Mouse (Mus musculus): ENCODE results near the gene Prr15l. TPM values are rescaled to one million over a fixed set of nuclear protein-coding genes. Genes with fewer than 3 reads are reported as not detected.

Gene Prr15l
- 37.6 and 38.7 TPM in 2 replicates for polyA plus RNA-seq (2015; fragmentation: Nextera tagmentation; extraction: Ambion mirVana)

DNA sequence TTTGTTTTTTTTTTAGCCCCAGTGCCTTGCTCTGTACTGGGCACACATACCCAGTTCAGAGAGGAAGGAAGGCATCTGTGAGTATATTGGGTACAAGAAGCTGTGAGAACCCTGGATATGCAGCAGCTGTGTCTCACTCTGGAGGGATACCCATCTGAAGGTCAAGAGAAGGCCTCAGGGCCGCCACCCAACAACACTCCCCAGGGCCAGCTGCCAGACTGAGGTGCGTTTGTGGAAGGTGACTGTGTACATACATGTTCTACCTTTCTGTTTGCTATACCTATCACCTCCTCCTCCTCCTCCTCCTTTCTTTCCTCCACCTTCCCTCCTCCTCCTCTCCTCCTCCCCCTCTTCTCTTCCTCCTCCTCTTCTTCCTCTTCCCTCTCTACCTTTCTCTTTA lies at the start of gene Prr15l:
Gene Prr15l (plus strand): TSS at position 17 of the 400 bp plus-strand sequence.
- 67% methylated on average over 2 of the region's 2 CpGs for WGBS
- no peak for ATAC-seq (replicated peaks; ENCODE audit: low FRiP score)
- Histone ChIP-seq H3K4me3 (replicated peaks) (peak within 1 kb of the TSS; percentile 40), H3K36me3 (no peaks in the 10 kb centered on the region), H3K27me3 (peaks cover 12% of the 10 kb centered on the region; the same call in 1 of the 2 replicates), H3K27ac (peak within 1 kb of the TSS; percentile 95), H3K9me3 (replicated peaks) (no peaks in the 10 kb centered on the region), H3K4me2 (peak within 1 kb of the TSS; percentile 54), H3K4me1 (peaks cover 34% of the 10 kb centered on the region), H3K9ac (peak within 1 kb of the TSS; percentile 19; the same call in 1 of the 2 replicates)

DNA sequence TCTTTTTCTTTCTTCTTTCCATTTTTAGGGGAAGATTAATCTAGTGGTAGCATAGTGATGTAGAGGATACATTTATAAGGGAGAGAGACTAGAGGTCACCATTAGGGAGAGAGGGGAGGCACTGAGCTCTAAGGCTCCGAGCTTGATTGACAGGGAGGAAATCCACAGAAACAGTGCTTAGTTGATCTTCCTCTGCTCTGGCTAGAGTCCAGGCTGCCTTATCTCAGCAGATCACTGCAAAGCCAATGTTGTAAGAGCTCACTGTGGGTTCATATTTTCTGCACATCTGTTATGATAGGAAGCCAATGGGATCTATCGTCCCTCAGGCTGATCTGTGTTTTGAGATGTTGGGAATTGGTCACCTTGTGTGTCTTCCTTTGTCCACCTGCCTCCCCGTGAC lies 49.2 kb upstream of the Prr15l start:
- H3K4me3 ChIP-seq (replicated peaks) = no peak overlapping the region
- peaks cover 25% of the 10 kb centered on the region for H3K4me1 ChIP-seq
- no peaks in the 10 kb centered on the region for H3K36me3 ChIP-seq
- H3K4me2 ChIP-seq = no peak overlapping the region
- ATAC-seq (replicated peaks; ENCODE audit: low FRiP score) = no peak
- H3K27ac ChIP-seq = no peak overlapping the region
- 65% methylated on average over 3 of the region's 3 CpGs for WGBS
- peaks cover 39% of the 10 kb centered on the region for H3K27me3 ChIP-seq
- no peak overlapping the region for H3K9ac ChIP-seq
- no peaks in the 10 kb centered on the region for H3K9me3 ChIP-seq (replicated peaks)

DNA sequence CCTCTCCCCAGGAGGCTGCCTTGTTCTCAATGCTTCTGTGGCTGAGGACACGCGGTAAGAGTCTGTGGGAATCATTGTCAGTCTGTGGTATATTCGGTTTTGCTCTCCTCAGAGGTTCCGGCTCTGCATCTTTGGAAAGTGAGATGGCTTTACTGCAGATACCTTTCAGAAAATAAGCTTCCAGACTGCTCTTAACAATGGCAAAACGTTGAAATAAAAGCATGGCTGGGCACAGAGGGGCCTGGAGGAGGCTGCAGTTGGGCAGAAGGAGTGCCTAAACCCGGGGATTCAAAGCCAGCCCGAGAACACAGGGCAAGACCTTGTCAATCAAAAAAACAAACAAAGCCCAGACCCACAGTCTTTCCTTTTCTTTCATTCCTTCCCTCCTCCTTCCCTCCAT lies 48.5 kb upstream of the Prr15l start:
- Histone ChIP-seq H3K4me1 (peaks cover 22% of the 10 kb centered on the region), H3K4me2 (no peak overlapping the region), H3K9ac (no peak overlapping the region), H3K36me3 (no peaks in the 10 kb centered on the region), H3K27ac (no peak overlapping the region), H3K9me3 (replicated peaks) (no peaks in the 10 kb centered on the region), H3K27me3 (peaks cover 34% of the 10 kb centered on the region), H3K4me3 (replicated peaks) (no peak overlapping the region)
- ATAC-seq (replicated peaks; ENCODE audit: low FRiP score) = no peak
- 41% methylated on average over 7 of the region's 7 CpGs for WGBS

DNA sequence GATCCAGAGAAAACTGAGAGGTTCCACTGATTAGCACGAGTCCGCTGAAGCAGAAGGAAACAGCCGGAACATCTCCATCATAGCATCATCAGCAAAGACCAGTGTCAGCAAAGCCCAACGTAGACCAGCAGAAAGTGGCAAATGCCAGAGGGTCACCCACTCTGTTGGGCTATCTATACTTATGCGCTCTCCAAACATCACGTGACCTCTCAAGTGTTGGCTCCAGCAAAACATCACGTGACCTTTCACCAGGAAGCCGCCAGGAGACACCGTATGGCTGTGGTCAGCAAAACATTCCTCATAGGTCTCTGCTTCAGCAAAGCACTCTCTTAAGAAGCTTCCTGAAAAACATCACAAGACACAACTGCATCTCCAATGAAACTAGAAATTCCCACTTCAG lies 47.6 kb upstream of the Prr15l start:
- Histone ChIP-seq H3K9me3 (replicated peaks) (no peaks in the 10 kb centered on the region), H3K27me3 (peaks cover 32% of the 10 kb centered on the region), H3K4me2 (no peak overlapping the region), H3K9ac (no peak overlapping the region), H3K27ac (no peak overlapping the region), H3K4me3 (replicated peaks) (no peak overlapping the region), H3K4me1 (peaks cover 18% of the 10 kb centered on the region), H3K36me3 (no peaks in the 10 kb centered on the region)
- 78% methylated on average over 9 of the region's 9 CpGs for WGBS
- no peak for ATAC-seq (replicated peaks; ENCODE audit: low FRiP score)

DNA sequence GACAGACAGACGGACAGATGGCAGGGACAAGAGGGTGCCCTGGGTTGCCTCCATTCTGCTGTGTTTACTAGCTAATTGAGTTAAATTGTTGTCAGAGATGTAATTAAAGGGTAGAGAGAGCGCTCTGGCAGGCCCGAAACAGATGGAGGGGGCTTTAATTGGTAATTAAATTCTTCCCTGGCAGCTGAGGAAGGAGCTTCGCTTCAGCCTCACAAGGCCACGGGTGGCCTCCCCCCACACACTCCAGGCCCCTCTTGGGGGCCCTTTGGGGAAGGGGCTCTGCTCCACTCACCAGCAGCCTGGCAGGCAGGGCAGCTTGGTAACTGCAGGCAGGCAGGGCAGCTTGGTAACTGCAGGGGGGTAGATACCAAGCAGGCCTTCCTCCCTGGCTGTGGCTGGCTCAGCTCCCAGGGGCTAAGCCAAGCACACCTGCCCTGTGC lies 42.0 kb upstream of the Prr15l start:
- Histone ChIP-seq H3K27ac (no peak overlapping the region), H3K4me2 (no peak overlapping the region), H3K27me3 (peaks cover 5% of the 10 kb centered on the region; the same call in 1 of the 2 replicates), H3K9ac (no peak overlapping the region), H3K9me3 (replicated peaks) (no peaks in the 10 kb centered on the region), H3K36me3 (no peaks in the 10 kb centered on the region), H3K4me1 (peaks cover 14% of the 10 kb centered on the region), H3K4me3 (replicated peaks) (no peak overlapping the region)
- WGBS = 34% methylated on average over 5 of the region's 5 CpGs
- no peak for ATAC-seq (replicated peaks; ENCODE audit: low FRiP score)

DNA sequence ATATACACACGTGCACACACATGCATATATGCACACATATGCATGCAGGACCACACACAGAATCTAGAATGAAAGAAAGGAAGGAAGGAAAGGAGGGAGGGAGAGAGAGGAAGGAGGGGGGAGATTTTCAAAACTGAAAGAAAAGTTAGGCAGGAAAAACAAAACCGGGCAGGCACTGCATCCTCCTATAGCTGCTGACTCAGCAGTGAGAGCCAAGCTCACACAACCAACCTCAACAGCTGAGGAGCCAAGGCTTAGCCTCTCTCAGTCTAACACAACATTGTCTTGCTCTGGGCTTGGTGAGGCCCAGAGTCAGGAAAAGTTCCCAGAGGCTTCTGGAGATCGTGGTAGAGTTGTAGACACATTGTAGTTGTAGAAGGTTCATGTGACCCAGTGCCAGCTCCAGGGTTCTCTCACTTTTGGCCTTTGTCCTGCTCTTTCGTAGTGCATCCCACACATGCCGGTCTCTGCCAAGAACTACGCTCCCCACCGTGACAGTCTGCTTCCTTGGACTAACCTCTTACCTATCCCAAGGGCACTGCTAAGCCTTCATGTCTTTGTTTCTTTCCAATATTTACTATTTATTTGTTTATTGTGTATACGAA lies 40.9 kb upstream of the Prr15l start:
- H3K36me3 ChIP-seq = no peaks in the 10 kb centered on the region
- ATAC-seq (replicated peaks; ENCODE audit: low FRiP score) = no peak
- H3K4me2 ChIP-seq = no peak overlapping the region
- WGBS = 72% methylated on average over 8 of the region's 8 CpGs
- no peak overlapping the region for H3K4me3 ChIP-seq (replicated peaks)
- no peaks in the 10 kb centered on the region for H3K9me3 ChIP-seq (replicated peaks)
- H3K27me3 ChIP-seq = 0 out of 2 replicates have a peak, but pooled peaks cover 2% of the 10 kb centered on the region
- H3K9ac ChIP-seq = no peak overlapping the region
- H3K27ac ChIP-seq = no peak overlapping the region
- H3K4me1 ChIP-seq = peaks cover 17% of the 10 kb centered on the region

DNA sequence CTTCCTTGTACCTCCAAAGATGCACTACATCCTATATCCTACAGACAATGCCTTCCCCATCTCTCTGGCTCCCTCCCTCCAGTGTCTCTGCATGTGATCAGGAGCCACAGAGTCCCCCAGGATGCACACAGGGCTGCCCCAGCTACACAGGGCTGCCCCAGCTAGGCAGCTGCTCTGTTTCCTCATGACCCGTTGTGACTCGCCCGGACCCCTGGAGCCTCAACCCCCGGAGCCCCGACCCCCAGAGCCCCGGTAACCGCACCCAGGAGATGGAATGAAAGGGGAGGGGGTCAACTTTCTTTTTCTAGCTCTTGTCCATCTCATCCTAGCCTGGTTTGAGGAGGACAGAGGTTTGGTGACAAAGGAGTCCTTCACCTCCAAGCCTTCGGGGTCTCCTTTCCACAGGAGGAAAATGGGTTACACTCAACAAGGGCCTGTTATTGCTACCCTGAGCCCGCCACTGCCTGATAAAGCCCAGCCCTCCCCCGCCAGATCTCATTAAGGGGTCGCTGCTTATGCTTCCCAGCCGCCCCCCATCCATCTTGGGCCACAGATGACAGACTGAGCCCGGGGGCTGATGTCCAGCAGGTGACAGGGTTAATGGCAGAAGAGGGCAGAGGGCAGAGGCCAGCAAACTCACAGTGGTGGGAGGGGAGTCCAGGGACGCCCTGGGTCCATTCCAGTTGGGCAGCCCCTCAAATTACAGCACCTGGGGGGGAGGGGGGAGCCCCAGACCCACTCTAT lies 35.9 kb upstream of the Prr15l start:
- H3K4me1 ChIP-seq = peaks cover 20% of the 10 kb centered on the region
- ATAC-seq (replicated peaks; ENCODE audit: low FRiP score) = no peak
- no peak overlapping the region for H3K4me2 ChIP-seq
- no peak overlapping the region for H3K9ac ChIP-seq
- H3K36me3 ChIP-seq = no peaks in the 10 kb centered on the region
- H3K4me3 ChIP-seq (replicated peaks) = no peak overlapping the region
- no peaks in the 10 kb centered on the region for H3K9me3 ChIP-seq (replicated peaks)
- 22% methylated on average over 14 of the region's 14 CpGs for WGBS
- H3K27ac ChIP-seq = no peak overlapping the region
- no peaks in the 10 kb centered on the region for H3K27me3 ChIP-seq

DNA sequence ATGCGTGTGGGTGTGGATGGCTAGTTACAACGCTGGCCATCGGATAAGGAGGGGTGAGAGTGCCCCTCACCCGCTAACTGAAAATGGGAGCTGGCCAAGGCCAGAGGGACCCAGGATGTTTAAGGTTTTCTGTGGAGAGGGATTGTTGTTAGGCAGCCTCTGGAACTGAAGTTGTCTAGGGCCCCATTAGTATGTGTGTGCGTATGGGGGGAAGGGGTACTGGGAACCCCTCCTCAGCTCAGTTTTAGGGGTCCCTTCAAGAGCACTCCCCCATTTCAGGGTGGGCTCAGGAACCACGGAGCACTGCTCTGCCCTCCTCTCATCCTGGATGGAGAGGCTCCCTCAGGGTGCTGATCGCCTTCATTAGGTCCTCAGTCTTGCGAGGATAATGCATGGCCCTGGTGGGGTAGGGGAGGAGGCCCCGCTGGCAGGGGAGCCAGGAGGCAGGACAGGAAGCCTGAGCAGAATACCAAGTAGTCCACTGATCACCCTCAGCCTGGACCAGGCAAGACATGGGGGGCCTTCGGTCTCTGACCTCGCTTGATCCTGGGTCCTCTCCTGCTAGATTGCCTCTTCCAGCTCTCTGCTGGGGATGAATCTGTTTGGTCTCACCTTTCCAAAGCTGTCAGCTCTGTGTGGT lies 34.6 kb upstream of the Prr15l start:
- Histone ChIP-seq H3K4me1 (peaks cover 19% of the 10 kb centered on the region), H3K4me3 (replicated peaks) (no peak overlapping the region), H3K9me3 (replicated peaks) (no peaks in the 10 kb centered on the region), H3K27ac (no peak overlapping the region), H3K4me2 (no peak overlapping the region), H3K9ac (no peak overlapping the region), H3K27me3 (no peaks in the 10 kb centered on the region), H3K36me3 (no peaks in the 10 kb centered on the region)
- 45% methylated on average over 11 of the region's 11 CpGs for WGBS
- ATAC-seq (replicated peaks; ENCODE audit: low FRiP score) = peak; percentile 25; the same call in 1 of the 2 replicates

DNA sequence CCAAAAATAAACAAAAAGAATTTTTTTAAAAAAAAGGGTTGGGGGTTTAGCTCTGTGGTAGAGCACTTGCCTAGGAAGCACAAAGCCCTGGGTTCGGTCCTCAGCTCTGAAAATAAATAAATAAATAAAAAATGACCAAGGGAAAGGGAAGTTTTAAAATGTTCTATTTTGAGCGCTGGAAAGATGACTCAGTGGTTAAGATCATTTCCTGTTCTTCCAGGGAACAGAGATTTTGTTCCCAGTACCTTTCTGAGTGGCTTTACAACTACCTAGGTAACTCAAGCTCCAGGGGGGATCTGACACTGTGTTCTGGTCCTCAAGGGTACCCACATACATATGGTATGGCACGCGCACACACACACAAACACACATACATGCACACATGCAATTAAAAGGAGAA lies 32.0 kb upstream of the Prr15l start:
- 0 out of 2 replicates have a peak, but pooled peaks cover 2% of the 10 kb centered on the region for H3K27me3 ChIP-seq
- no peak overlapping the region for H3K4me3 ChIP-seq (replicated peaks)
- H3K4me2 ChIP-seq = no peak overlapping the region
- no peaks in the 10 kb centered on the region for H3K9me3 ChIP-seq (replicated peaks)
- no peak for ATAC-seq (replicated peaks; ENCODE audit: low FRiP score)
- H3K4me1 ChIP-seq = peaks cover 28% of the 10 kb centered on the region
- no peak overlapping the region for H3K9ac ChIP-seq
- no peak overlapping the region for H3K27ac ChIP-seq
- WGBS = 74% methylated on average over 4 of the region's 4 CpGs
- H3K36me3 ChIP-seq = no peaks in the 10 kb centered on the region

DNA sequence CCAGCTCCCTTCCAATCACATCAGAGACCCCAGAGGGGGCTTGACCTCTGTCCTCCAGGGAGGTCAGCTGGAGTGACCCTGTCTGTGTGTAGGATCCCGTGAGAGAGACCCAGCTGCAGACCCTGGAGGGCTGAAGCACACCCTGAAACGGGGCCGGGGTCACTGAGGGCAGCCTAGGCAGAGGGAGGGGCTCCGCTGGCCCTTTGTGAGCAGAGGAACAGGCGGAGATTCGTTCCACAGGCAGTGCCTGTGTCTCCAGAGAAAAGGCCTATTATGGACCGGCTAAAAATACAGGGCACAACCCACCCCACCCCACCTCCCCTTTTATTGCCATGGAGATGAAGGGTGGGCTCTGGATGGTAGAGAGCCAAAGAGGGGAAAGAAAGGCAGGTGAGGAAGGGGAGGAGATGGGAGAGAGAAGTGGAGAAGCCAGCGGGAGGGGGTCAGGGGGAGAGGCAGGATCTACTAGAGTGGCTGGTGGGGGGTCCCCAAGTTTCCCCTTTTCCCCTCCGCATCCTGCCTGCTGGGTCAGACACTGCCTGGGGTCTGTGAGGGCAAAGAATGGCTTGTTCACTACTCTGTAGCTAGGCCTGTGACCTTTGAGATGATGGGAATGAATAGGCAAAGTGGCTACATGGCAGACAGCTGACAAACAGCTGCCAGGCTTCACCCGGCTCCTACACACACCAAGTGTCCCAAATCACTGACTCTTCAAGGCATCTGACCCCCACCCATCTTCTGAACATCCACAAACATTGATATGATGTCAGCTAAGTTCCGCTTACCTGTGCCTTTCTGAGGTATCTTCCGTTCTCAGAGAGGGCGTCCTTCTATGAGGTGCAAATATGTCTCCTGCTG lies 28.2 kb upstream of the Prr15l start:
- no peak for ATAC-seq (replicated peaks; ENCODE audit: low FRiP score)

DNA sequence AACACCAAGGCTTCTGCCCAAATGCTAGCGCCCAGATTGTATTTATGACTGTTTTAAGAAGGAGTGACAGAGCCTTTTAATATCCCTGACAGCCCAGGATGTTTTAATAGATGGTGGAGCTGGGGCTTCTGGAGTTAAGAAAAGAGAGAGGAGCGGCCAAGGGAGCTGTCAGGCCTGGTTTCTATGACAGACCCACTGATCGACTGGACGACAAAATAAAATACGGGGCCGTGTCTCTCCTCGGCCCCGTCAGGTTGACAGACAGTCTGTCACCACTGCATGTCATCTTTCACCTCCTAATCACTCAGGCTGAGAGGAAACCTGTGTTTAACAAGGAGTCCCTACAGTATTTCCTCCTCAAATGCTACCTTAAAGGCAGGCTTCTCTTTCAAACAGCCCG lies 26.6 kb upstream of the Prr15l start:
- H3K27ac ChIP-seq = no peak overlapping the region
- no peaks in the 10 kb centered on the region for H3K9me3 ChIP-seq (replicated peaks)
- H3K9ac ChIP-seq = no peak overlapping the region
- H3K4me1 ChIP-seq = peaks cover 37% of the 10 kb centered on the region
- no peak overlapping the region for H3K4me3 ChIP-seq (replicated peaks)
- no peak overlapping the region for H3K4me2 ChIP-seq
- WGBS = 59% methylated on average over 9 of the region's 9 CpGs
- ATAC-seq (replicated peaks; ENCODE audit: low FRiP score) = no peak
- H3K27me3 ChIP-seq = 0 out of 2 replicates have a peak, but pooled peaks cover 5% of the 10 kb centered on the region
- H3K36me3 ChIP-seq = no peaks in the 10 kb centered on the region

More for the DNA sequence above, 28.2 kb upstream of the Prr15l start:
- Histone ChIP-seq H3K27ac (no peak overlapping the region), H3K4me2 (no peak overlapping the region), H3K4me3 (replicated peaks) (no peak overlapping the region), H3K4me1 (peaks cover 31% of the 10 kb centered on the region), H3K27me3 (0 out of 2 replicates have a peak, but pooled peaks cover 5% of the 10 kb centered on the region), H3K36me3 (no peaks in the 10 kb centered on the region), H3K9ac (no peak overlapping the region), H3K9me3 (replicated peaks) (no peaks in the 10 kb centered on the region)
- WGBS = 45% methylated on average over 13 of the region's 13 CpGs

Measured in kidney, embryonic 15.5 days (tissue).